Mouse (Mus musculus): ENCODE measurements around the gene Secisbp2.

DNA sequence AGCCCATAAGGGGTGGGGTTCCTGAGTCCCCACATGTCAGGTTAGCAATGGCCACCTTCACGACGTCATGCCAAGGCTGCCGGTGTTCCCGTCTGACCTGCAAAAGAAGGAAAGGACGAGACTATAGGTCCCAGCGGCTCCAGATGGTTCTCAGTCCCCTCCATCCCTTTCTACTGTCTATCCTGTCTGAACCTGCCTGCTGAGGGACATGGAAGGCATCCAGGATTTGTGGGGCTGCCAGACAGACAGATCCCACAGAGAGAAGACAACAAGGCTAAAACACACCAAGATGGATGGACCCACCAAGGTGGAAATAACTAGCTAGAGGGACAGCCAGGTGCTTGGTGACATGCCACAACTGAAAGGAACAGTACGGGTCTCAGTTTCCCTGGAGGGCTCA is 73.9 kb downstream of the Secisbp2 start:
- no peak for TF ChIP-seq CTCF (conservative IDR thresholded peaks at IDR 0.05; ENCODE audit: low read length)
- TF ChIP-seq NANOG (IDR thresholded peaks at IDR 0.05; ENCODE audit: borderline replicate concordance, low read length), result no peak
